Mouse (Mus musculus): ENCODE measurements around the gene Gm11565.
"Not testable (repeated sequence)": the region's sequence is repeated elsewhere in the genome, so short reads cannot be mapped to it uniquely, and the experiment has no call there.

Gm11565 gene

GRCm38 (mm10) chr11:99914451-99914850, at the start of gene Gm11565:
Gene Gm11565 (plus strand): TSS chr11:99914751.
- DNase-seq (ENCODE audit: low spot score) = no peak

- DNase-seq (ENCODE audit: low spot score) = not testable (repeated sequence)
These were observed 41.5 kb upstream of the Gm11565 start, which contains the start of gene Krtap9-1 for GRCm38 (mm10) chr11:99873089-99873488. Gene Krtap9-1 (plus strand): TSS chr11:99873389.

DNA sequence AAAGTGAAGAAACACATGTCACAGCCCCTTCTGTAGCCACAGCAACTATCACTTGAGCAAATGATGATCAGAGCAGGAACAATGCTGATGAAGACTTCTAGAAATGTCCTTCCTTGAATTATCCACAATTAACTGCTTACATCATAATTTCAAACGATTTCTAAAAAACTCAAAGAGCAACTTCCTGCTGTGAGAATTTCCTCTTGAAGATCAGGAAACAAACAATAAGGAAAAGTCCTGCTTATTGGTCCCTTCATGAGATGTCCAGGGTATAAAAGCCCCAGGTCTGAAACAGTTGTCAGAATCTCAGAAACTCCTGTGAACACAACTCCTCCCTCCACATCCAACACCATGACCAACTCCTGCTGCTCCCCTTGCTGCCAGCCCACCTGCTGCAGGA, 35.7 kb upstream of the Gm11565 start, which contains the start of gene Gm11567:
Gm11567 (plus strand) TSS at position 301 of the 400 bp plus-strand sequence.
- DNase-seq (ENCODE audit: low spot score) = not testable (repeated sequence)

DNA sequence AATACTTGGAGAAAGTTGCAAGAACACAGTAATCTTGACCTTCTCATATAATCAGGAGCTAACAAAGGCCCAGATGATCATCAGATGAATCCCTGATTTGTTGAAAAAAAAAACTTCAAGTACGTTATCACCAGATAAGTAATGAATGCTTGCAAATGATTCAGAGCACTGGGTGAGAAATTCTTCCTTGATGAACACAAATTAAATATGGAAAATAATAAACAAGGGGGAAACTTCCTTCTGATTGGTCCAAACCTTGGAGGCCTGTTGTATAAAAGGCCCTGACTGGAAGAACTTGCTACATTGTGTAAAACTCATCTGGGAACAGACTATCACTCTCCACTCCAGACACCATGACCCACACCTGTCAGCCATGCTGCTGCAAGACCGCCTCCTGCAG, 6.9 kb upstream of the Gm11565 start, which contains the start of gene Krtap31-1:
Krtap31-1 (plus strand) TSS at position 301 of the 400 bp plus-strand sequence.
- DNase-seq (ENCODE audit: low spot score) = no peak

- DNase-seq (ENCODE audit: low spot score) = no peak
These were observed 21.4 kb downstream of the Gm11565 start, which contains the start of gene Krtap31-2 for GRCm38 (mm10) chr11:99935991-99936390. Gene Krtap31-2 (plus strand): TSS chr11:99936291.

GRCm38 (mm10) chr11:99937751-99938264, 23.3 kb downstream of the Gm11565 start:
- no peak for DNase-seq (ENCODE audit: low spot score)

- DNase-seq (ENCODE audit: low spot score) = no peak
These were observed 33.6 kb downstream of the Gm11565 start, which contains the start of gene Krtap9-5 for GRCm38 (mm10) chr11:99948175-99948574. Gene Krtap9-5 (plus strand): TSS chr11:99948475.

- no peak for DNase-seq (ENCODE audit: low spot score)
These were observed 49.7 kb downstream of the Gm11565 start for GRCm38 (mm10) chr11:99964213-99964612.
